Mouse (Mus musculus) midbrain, embryonic 16.5 days (tissue): ENCODE measurements at regions not wholly inside any gene's neighbourhood (a gene's known extent, or its start where the extent isn't known, plus 50 kb on each side); places are given as distances from the start of the nearest gene placed in this dataset.

Source experiments
- ATAC-seq: fragments of 200-750 bp; cut with Nextera tagmentation; 2 replicates; pipeline ENCODE4 v1.8.0; 2017; ENCODE audit warnings: moderate TSS enrichment
- H3K27ac ChIP-seq: fragments of 300-500 bp; sonication (generic); 2 replicates; pipeline ENCODE4 v1.5.1; 2014; ENCODE audit warnings: mild to moderate bottlenecking, low read length, mixed read lengths
- H3K27me3 ChIP-seq: fragments of 300-500 bp; sonication (generic); 2 replicates; pipeline ENCODE4 v1.6.1; 2014; ENCODE audit warnings: low read depth, low read length, mixed read lengths; ENCODE audit not compliant: control insufficient read depth, insufficient read depth
- H3K36me3 ChIP-seq: fragments of 300-500 bp; sonication (generic); 2 replicates; pipeline ENCODE4 v1.6.1; 2014; ENCODE audit warnings: mild to moderate bottlenecking, low read length, moderate library complexity, mixed read lengths; ENCODE audit not compliant: control insufficient read depth, insufficient read depth
- H3K4me1 ChIP-seq: fragments of 300-500 bp; sonication (generic); 2 replicates; pipeline ENCODE4 v1.6.1; 2014; ENCODE audit warnings: mild to moderate bottlenecking, low read length, mixed read lengths; ENCODE audit not compliant: control insufficient read depth, insufficient read depth
- H3K4me2 ChIP-seq: fragments of 300-500 bp; sonication (generic); 2 replicates; pipeline ENCODE4 v1.6.1; 2014; ENCODE audit warnings: mild to moderate bottlenecking, low read length, mixed read lengths
- H3K4me3 ChIP-seq: fragments of 300-500 bp; sonication (generic); 2 replicates; pipeline ENCODE4 v1.5.1; 2014; ENCODE audit warnings: low read depth, mild to moderate bottlenecking, low read length, moderate library complexity, mixed read lengths
- H3K9ac ChIP-seq: fragments of 300-500 bp; sonication (generic); 2 replicates; pipeline ENCODE4 v1.6.1; 2014; ENCODE audit warnings: low read depth, low read length, mixed read lengths
- H3K9me3 ChIP-seq: fragments of 300-500 bp; sonication (generic); replicated peaks from 2 replicates; pipeline ENCODE4 v1.6.1; 2014; ENCODE audit warnings: mild to moderate bottlenecking, low read length, mixed read lengths; ENCODE audit not compliant: control insufficient read depth, poor library complexity, severe bottlenecking
- WGBS: fragments of 180-500 bp; shearing (Covaris S2); extraction: QIAGEN DNeasy Blood & Tissue Kit; methylation state at CpG from one replicate; pipeline ENCODE4 v1.1.7; 2014; 5-methylcytosine and 5-hydroxymethylcytosine counted together

DNA sequence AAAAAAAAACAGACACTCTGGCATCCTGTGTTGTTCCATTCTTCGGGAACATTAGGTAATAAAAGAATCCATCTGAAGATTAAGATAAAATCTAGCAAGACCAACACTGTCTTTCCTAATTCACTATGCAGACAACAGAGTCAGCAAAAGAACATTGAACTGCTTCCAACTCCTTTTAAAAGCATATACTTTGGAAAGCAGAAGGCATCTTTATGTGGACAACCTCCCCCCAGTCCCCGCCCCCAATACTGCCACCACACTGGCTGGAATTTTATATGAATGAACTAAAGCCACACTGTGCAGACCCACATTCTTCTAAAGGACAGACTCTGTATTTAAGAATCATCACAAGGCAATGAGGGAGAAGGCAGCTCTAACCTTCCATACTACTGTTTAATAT is 176.7 kb upstream of the Sema3a start:
- 86% methylated on average over 2 of the region's 2 CpGs for WGBS
- H3K4me2 ChIP-seq, result no peak overlapping the region
- no peaks in the 10 kb centered on the region for H3K4me1 ChIP-seq
- H3K9ac ChIP-seq, result no peak overlapping the region
- H3K9me3 ChIP-seq, result no peaks in the 10 kb centered on the region
- no peaks in the 10 kb centered on the region for H3K27me3 ChIP-seq
- no peak for ATAC-seq
- H3K27ac ChIP-seq, result no peak overlapping the region
- H3K4me3 ChIP-seq, result no peak overlapping the region
- no peaks in the 10 kb centered on the region for H3K36me3 ChIP-seq

DNA sequence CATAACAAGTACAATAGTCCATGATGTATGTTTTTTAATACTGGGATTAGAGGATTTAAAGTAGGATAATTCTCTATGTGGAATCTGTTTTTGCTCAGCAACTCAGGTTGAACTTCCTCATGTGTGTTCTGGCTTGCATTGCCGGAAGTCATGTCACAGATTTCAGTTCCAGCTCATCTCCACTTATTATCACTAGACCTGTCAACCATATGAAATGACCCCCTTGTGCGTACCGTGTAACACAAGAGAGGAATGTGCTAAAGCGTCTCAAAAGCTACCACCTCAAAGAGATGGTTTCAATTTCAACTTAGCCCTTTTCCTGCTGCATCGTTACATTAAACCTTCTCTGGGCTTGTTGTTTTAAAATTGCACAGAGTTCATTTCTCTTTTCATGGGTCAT is 154.2 kb upstream of the Sema3a start:
- 71% methylated on average over 5 of the region's 5 CpGs for WGBS
- no peak overlapping the region for H3K4me3 ChIP-seq
- no peaks in the 10 kb centered on the region for H3K9me3 ChIP-seq
- no peaks in the 10 kb centered on the region for H3K27me3 ChIP-seq
- no peaks in the 10 kb centered on the region for H3K36me3 ChIP-seq
- H3K9ac ChIP-seq, result no peak overlapping the region
- no peak for ATAC-seq
- H3K27ac ChIP-seq, result no peak overlapping the region
- H3K4me2 ChIP-seq, result no peak overlapping the region
- H3K4me1 ChIP-seq, result no peaks in the 10 kb centered on the region

DNA sequence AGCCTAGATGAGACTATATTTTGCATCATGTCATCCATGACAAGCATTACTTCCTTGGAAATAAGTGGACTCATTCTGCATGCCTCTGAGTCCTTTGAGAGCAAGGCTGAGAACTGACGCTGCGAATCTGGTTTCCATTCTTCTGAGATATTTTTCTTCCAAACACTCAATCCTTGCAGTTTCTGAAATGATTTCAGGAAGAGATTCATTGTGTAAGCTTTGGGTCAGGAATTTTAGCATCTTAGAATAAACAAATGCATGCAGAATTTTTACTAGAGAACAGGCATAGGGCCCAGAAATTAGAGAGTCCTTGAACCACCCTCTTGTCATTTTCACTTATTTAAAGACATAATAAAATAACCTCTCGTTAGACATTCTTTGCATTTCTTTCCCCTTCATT is 151.5 kb upstream of the Sema3a start:
- 82% methylated on average over 3 of the region's 3 CpGs for WGBS
- no peaks in the 10 kb centered on the region for H3K36me3 ChIP-seq
- H3K27me3 ChIP-seq, result no peaks in the 10 kb centered on the region
- H3K4me2 ChIP-seq, result no peak overlapping the region
- H3K9ac ChIP-seq, result no peak overlapping the region
- no peak for ATAC-seq
- no peak overlapping the region for H3K27ac ChIP-seq
- H3K9me3 ChIP-seq, result no peaks in the 10 kb centered on the region
- H3K4me1 ChIP-seq, result no peaks in the 10 kb centered on the region
- no peak overlapping the region for H3K4me3 ChIP-seq

DNA sequence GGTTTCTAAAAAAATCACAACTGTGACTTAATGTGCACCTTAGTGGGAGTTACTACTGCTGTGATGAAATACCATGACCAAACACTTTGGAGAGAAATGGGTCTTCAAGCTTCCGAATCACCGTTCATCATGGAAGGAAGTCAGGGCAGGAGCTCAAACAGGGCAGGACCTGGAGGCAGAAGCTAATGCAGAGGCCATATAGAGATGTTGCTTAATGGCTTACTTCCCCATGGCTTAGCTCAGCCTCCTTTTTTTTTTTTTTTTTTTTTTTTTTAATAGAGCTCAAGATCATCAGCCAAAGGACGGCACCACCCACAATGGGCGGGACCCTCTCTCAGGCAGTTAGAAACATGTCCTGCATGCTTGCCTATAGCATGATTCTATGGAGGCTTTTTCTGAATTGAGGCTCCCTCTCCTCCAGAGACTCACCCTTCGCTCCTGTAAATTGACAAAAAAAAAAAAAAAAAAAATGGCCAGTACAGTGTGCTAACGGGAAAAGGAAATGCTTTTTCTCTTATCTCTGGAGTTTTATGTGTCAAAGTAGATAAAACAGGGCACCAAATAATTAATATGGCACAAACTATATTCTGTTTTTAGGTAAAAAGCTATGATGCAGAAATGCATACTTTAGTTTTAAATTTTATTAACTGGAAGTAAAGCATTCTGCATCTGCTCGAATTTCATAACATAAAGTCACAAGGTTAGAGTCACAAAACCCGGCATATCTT is 149.0 kb upstream of the Sema3a start:
- Histone ChIP-seq H3K4me1 (no peaks in the 10 kb centered on the region), H3K4me3 (no peak overlapping the region), H3K9ac (no peak overlapping the region), H3K27ac (no peak overlapping the region), H3K36me3 (no peaks in the 10 kb centered on the region), H3K9me3 (no peaks in the 10 kb centered on the region), H3K4me2 (no peak overlapping the region), H3K27me3 (no peaks in the 10 kb centered on the region)
- WGBS, result 91% methylated on average over 8 of the region's 8 CpGs
- ATAC-seq, result no peak

DNA sequence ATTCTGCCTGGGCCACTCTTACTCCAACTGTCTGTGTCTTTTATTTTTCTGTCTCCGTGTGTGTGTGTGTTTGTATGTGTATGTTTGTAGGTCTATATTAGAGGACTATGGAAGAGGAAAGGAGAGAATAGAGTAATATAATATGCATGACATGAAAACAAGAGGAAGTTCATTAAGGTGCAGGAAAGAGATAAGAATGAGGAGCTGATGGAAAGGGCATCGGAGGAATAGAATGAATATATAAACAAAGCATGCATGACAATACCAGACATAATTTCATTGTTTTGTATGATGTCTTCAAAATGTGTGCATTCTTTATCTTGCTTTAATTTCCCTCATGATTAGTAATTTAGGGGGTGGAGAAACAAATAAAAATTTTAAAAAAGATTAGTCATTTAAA is 147.3 kb upstream of the Sema3a start:
- Histone ChIP-seq H3K9ac (no peak overlapping the region), H3K36me3 (no peaks in the 10 kb centered on the region), H3K4me1 (no peaks in the 10 kb centered on the region), H3K27ac (no peak overlapping the region), H3K9me3 (no peaks in the 10 kb centered on the region), H3K4me3 (no peak overlapping the region), H3K27me3 (no peaks in the 10 kb centered on the region), H3K4me2 (no peak overlapping the region)
- ATAC-seq, result no peak
- 84% methylated on average over 2 of the region's 2 CpGs for WGBS

DNA sequence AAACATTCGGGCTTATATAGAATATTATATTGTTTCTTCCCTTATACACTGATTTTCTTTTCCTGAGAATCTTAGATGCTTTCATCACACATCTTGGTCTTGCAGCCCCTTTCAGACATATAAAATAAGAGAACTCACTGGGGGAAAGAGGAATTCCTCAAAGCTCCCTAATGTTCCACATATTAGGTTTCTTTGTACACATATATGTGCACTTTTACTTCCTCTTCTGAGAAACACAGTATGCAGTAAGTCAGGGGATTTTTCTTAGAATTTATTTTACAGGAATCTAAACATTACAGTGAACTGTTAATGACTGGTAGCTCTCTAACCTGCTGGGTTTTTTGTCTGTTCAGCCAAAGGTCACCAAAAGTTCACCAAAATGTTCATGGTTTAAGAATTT is 131.4 kb upstream of the Sema3a start:
- ATAC-seq, result no peak
- Histone ChIP-seq H3K4me3 (no peak overlapping the region), H3K27ac (no peak overlapping the region), H3K9ac (no peak overlapping the region), H3K27me3 (no peaks in the 10 kb centered on the region), H3K9me3 (no peaks in the 10 kb centered on the region), H3K4me1 (no peaks in the 10 kb centered on the region), H3K36me3 (no peaks in the 10 kb centered on the region), H3K4me2 (no peak overlapping the region)
- WGBS, result 92% methylated on average over 1 of the region's 1 CpGs

DNA sequence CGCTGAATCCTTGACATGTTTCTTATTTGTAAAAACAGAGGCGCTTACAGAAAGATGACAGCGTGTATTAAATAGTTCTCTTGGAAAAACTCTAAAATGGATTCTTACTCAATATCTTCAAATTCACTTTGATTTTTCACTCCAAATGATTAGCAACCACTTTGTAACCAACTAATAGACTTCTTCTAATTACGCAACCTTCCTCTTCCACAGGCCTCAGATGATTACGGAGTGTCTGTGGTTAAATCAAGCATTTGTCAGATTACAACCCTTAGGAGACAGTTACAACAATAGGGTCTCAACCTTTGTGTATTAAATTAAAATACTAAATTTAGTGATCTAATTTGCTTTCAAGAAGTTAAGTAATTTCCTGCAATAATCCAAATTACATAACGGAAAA is 127.8 kb upstream of the Sema3a start:
- Histone ChIP-seq H3K36me3 (no peaks in the 10 kb centered on the region), H3K4me3 (no peak overlapping the region), H3K27me3 (no peaks in the 10 kb centered on the region), H3K4me1 (no peaks in the 10 kb centered on the region), H3K4me2 (no peak overlapping the region), H3K9ac (no peak overlapping the region), H3K27ac (no peak overlapping the region), H3K9me3 (no peaks in the 10 kb centered on the region)
- WGBS, result 90% methylated on average over 6 of the region's 6 CpGs
- ATAC-seq, result no peak

DNA sequence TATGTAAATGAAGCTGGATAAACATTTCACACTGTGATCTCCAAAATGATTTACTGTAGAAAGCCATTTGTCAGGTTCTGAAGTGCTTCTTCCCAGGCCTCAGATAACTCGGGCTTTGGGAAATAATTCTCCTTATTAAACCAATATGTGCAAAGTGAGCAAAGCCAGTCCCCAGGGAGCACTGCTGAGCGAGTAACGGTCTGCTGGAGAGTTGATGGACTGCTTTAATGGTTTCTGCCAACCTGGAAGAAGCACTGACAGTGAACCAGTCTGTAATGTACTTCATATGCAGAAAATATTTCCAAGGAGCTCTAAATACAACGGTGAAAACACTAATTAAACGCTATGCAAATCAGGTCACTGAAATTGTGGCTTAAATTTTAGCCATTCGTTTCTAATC is 118.1 kb upstream of the Sema3a start:
- no peaks in the 10 kb centered on the region for H3K9me3 ChIP-seq
- peaks cover 3% of the 10 kb centered on the region; the same call in 1 of the 2 replicates for H3K4me1 ChIP-seq
- H3K4me2 ChIP-seq, result no peak overlapping the region
- H3K9ac ChIP-seq, result no peak overlapping the region
- no peaks in the 10 kb centered on the region for H3K36me3 ChIP-seq
- H3K4me3 ChIP-seq, result no peak overlapping the region
- 56% methylated on average over 6 of the region's 6 CpGs for WGBS
- ATAC-seq, result no peak
- H3K27me3 ChIP-seq, result no peaks in the 10 kb centered on the region
- no peak overlapping the region for H3K27ac ChIP-seq

DNA sequence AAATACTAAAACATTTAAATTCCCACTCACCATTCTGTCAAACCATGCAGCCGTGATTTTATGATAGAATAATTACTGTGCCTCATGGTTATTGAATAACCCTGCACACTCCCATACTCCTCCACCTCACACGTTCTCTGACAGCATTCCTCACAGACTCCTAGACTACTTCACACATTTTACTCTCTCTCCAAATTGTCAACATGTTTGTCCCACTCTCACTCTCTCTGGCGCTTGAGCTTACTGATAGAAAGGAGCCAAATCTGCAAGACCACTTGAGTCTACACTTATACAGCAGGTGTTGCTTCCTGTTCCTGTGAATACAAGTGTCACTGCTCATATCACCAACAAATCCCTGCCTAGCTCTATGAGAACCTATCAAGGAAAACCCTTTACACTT is 102.9 kb upstream of the Sema3a start:
- WGBS, result 70% methylated on average over 3 of the region's 3 CpGs
- no peak for ATAC-seq
- no peak overlapping the region for H3K4me2 ChIP-seq
- no peak overlapping the region for H3K4me3 ChIP-seq
- no peak overlapping the region for H3K9ac ChIP-seq
- H3K27ac ChIP-seq, result no peak overlapping the region
- H3K4me1 ChIP-seq, result no peaks in the 10 kb centered on the region
- H3K9me3 ChIP-seq, result no peaks in the 10 kb centered on the region
- H3K36me3 ChIP-seq, result no peaks in the 10 kb centered on the region
- no peaks in the 10 kb centered on the region for H3K27me3 ChIP-seq
